ENCODE assay signal across 24 mouse cellular contexts in genomic region chr9:66174985-66175384, GRCm38 (mm10).
"Had no signal": no experiment of that assay in that cellular context is flagged by ENCODE, and none has a peak within 500 bp of the region (broad histone marks: within the 10 kb centered on the region; RNA-seq: fewer than 3 reads in every experiment).

No protein-coding gene starts in this region.

- H3K9ac ChIP-seq: intestine, embryonic 15.5 days; kidney, embryonic 15.5 days; limb, embryonic 12.5 days; limb, embryonic 15.5 days; midbrain, embryonic 12.5 days; midbrain, embryonic 15.5 days; neural tube, embryonic 12.5 days; neural tube, embryonic 15.5 days had no signal

- H3K27ac ChIP-seq: intestine, embryonic 15.5 days; kidney, embryonic 15.5 days; limb, embryonic 12.5 days; limb, embryonic 15.5 days; midbrain, embryonic 12.5 days; midbrain, embryonic 15.5 days; neural tube, embryonic 12.5 days; neural tube, embryonic 15.5 days; stomach, postnatal 0 days had no signal

- H3K4me2 ChIP-seq: intestine, embryonic 15.5 days; kidney, embryonic 15.5 days; limb, embryonic 12.5 days; limb, embryonic 15.5 days; midbrain, embryonic 12.5 days; midbrain, embryonic 15.5 days; neural tube, embryonic 12.5 days; neural tube, embryonic 15.5 days had no signal

- ATAC-seq: intestine, embryonic 15.5 days; midbrain, embryonic 15.5 days had no signal

- H3K4me1 ChIP-seq: intestine, embryonic 15.5 days; kidney, embryonic 15.5 days; limb, embryonic 15.5 days had no signal

- H3K36me3 ChIP-seq: intestine, embryonic 15.5 days; kidney, embryonic 15.5 days; limb, embryonic 12.5 days; limb, embryonic 15.5 days; midbrain, embryonic 12.5 days; midbrain, embryonic 15.5 days; neural tube, embryonic 12.5 days; neural tube, embryonic 15.5 days had no signal

- DNase-seq: kidney, adult 11 months; kidney, adult 8-10 months; kidney, postnatal 10 days; kidney, postnatal 36 days; left cerebral cortex, postnatal 4 days; lung, adult 2 months; lung, postnatal 14 days; lung, postnatal 4 days; right cerebral cortex, adult 18-20 months; right cerebral cortex, postnatal 14 days; right cerebral cortex, postnatal 4 days; thymus, adult 2 months; thymus, postnatal 14 days; thymus, postnatal 4 days had no signal

- H3K4me3 ChIP-seq: intestine, embryonic 15.5 days; kidney, embryonic 15.5 days; limb, embryonic 12.5 days; limb, embryonic 15.5 days; midbrain, embryonic 12.5 days; midbrain, embryonic 15.5 days; myocyte; neural tube, embryonic 12.5 days; neural tube, embryonic 15.5 days had no signal

- H3K9me3 ChIP-seq: intestine, embryonic 15.5 days; kidney, embryonic 15.5 days; limb, embryonic 12.5 days; limb, embryonic 15.5 days; midbrain, embryonic 12.5 days; midbrain, embryonic 15.5 days; neural tube, embryonic 12.5 days; neural tube, embryonic 15.5 days had no signal

- H3K27me3 ChIP-seq: intestine, embryonic 15.5 days; kidney, embryonic 15.5 days; limb, embryonic 12.5 days; limb, embryonic 15.5 days; midbrain, embryonic 12.5 days; midbrain, embryonic 15.5 days; neural tube, embryonic 12.5 days; neural tube, embryonic 15.5 days had no signal
